Mouse (Mus musculus) forebrain, postnatal 0 days (tissue): ENCODE data around the gene Olfr523. TPM values are rescaled to one million over a fixed set of nuclear protein-coding genes. Genes with fewer than 3 reads are reported as not detected.
A peak's percentile ranks its signal among the peaks of the same experiment; 100 is the strongest.

Experiments
- ATAC-seq: fragments of 200-750 bp; cut with Nextera tagmentation; 2 replicates; pipeline ENCODE4 v1.8.0; 2017; ENCODE audit warnings: mild to moderate bottlenecking, moderate library complexity
- DNase-seq: peaks from one replicate; pipeline ENCODE4 v3.0.0-alpha.2; 2015
- H3K27ac ChIP-seq: fragments of 300-500 bp; sonication (generic); 2 replicates; pipeline ENCODE4 v1.5.1; 2014; ENCODE audit warnings: low read depth, mild to moderate bottlenecking, antibody characterized with exemption, low read length, moderate library complexity, mixed read lengths
- H3K27me3 ChIP-seq: fragments of 300-500 bp; sonication (generic); 2 replicates; pipeline ENCODE4 v1.6.1; 2014; ENCODE audit warnings: mild to moderate bottlenecking, low read length, mixed read lengths; ENCODE audit not compliant: insufficient read depth
- H3K36me3 ChIP-seq: fragments of 300-500 bp; sonication (generic); 2 replicates; pipeline ENCODE4 v1.6.1; 2014; ENCODE audit warnings: mild to moderate bottlenecking, moderate library complexity; ENCODE audit not compliant: insufficient read depth
- H3K4me1 ChIP-seq: fragments of 300-500 bp; sonication (generic); 2 replicates; pipeline ENCODE4 v1.6.1; 2014; ENCODE audit warnings: antibody characterized with exemption; ENCODE audit not compliant: insufficient read depth
- H3K4me2 ChIP-seq: fragments of 300-500 bp; sonication (generic); 2 replicates; pipeline ENCODE4 v1.6.1; 2014; ENCODE audit warnings: low read depth, mild to moderate bottlenecking, moderate library complexity
- H3K4me3 ChIP-seq: fragments of 300-500 bp; sonication (generic); 2 replicates; pipeline ENCODE4 v1.5.1; 2014; ENCODE audit warnings: low read depth, low read length, mixed read lengths
- H3K9ac ChIP-seq: fragments of 300-500 bp; sonication (generic); 2 replicates; pipeline ENCODE4 v1.6.1; 2014; ENCODE audit warnings: mild to moderate bottlenecking
- H3K9me3 ChIP-seq: fragments of 300-500 bp; sonication (generic); 2 replicates; pipeline ENCODE4 v1.6.1; 2016; ENCODE audit warnings: low read length
- CTCF ChIP-seq: sonication (generic); IDR thresholded peaks from 2 replicates; pipeline ENCODE4 v1.5.1; 2016; ENCODE audit warnings: antibody characterized with exemption, control low read depth, low read depth
- WGBS: fragments of 180-500 bp; shearing (Covaris S2); extraction: QIAGEN DNeasy Blood & Tissue Kit; methylation state at CpG from one replicate; pipeline ENCODE4 v1.1.7; 2014; 5-methylcytosine and 5-hydroxymethylcytosine counted together
- polyA plus RNA-seq: library from polyadenylated mRNA; unstranded; fragments of >200 nt; fragmentation: Nextera tagmentation; extraction: Ambion mirVana; gene quantifications from 2 replicates; pipeline ENCODE4 v1.2.1, GENCODE M21; 2015
- total RNA-seq: library from RNA; depleted of rRNA; stranded (reverse); fragments of >200 nt; gene quantifications from 2 replicates; pipeline ENCODE4 v1.2.3, GENCODE M21; 2014

Olfr523 gene
- total and polyA plus RNA-seq, 2 experiments from 2014 or later: not detected

- Histone ChIP-seq H3K27ac (peak within 1 kb of the TSS; percentile 83), H3K4me2 (peak within 1 kb of the TSS; percentile 73), H3K4me1 (peaks cover 13% of the 10 kb centered on the region), H3K9me3 (no peaks in the 10 kb centered on the region), H3K36me3 (peaks cover 4% of the 10 kb centered on the region; the same call in 1 of the 2 replicates), H3K4me3 (peak within 1 kb of the TSS; percentile 54), H3K27me3 (no peaks in the 10 kb centered on the region), H3K9ac (peak within 1 kb of the TSS; percentile 83)
- TF ChIP-seq CTCF: no peak
- ATAC-seq (peak; percentile 91), DNase-seq (peak; percentile 79)
- WGBS: 2% methylated on average over 28 of the region's 28 CpGs
Observed at GRCm38 (mm10) chr7:140154218-140154927, 18.6 kb upstream of the Olfr523 start, which contains the start of gene Sprn. Sprn (minus strand) TSS chr7:140154877.

GRCm38 (mm10) chr7:140160363-140160762 lies 12.7 kb upstream of the Olfr523 start:
- ATAC-seq (no peak), DNase-seq (no peak)
- no peaks in the 10 kb centered on the region for H3K27me3 ChIP-seq
- no peak for TF ChIP-seq CTCF
- 83% methylated on average over 3 of the region's 3 CpGs for WGBS
- no peak overlapping the region for H3K27ac ChIP-seq
- H3K9ac ChIP-seq: no peak overlapping the region
- no peaks in the 10 kb centered on the region for H3K9me3 ChIP-seq
- no peaks in the 10 kb centered on the region for H3K36me3 ChIP-seq
- H3K4me1 ChIP-seq: peaks cover 2% of the 10 kb centered on the region
- no peak overlapping the region for H3K4me3 ChIP-seq
- H3K4me2 ChIP-seq: no peak overlapping the region

DNA sequence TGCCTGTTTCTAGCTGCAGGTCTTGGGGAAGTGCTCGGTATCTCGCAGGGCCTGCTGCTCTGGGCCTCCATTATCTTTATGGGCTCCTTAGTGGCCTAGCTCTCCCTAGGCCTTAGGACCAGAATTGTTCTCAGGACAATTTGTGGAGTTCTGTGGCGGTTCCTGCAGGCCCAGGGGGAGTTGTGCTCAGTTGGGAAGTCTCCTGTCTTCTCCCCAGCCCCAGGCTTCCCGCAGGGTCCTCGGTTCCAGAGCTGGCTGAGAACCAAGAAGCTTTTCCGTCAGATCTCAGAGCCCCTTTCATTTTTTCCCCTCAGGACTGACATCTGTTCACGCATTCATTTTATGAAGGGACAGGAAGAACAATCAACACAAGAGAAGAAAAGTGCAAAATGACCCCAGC lies 8.4 kb upstream of the Olfr523 start, which contains the start of gene Olfr522:
Gene Olfr522, minus strand, starts transcription at position 101 of the 400 bp plus-strand sequence.
- Histone ChIP-seq H3K27me3 (no peaks in the 10 kb centered on the region), H3K4me2 (no peak within 1 kb of the TSS), H3K9me3 (no peaks in the 10 kb centered on the region), H3K9ac (no peak within 1 kb of the TSS), H3K4me3 (no peak within 1 kb of the TSS), H3K4me1 (no peaks in the 10 kb centered on the region), H3K27ac (no peak within 1 kb of the TSS), H3K36me3 (no peaks in the 10 kb centered on the region)
- DNase-seq (no peak), ATAC-seq (no peak)
- 65% methylated on average over 7 of the region's 7 CpGs for WGBS
- TF ChIP-seq CTCF: no peak

- H3K9me3 ChIP-seq: no peaks in the 10 kb centered on the region
Observed at GRCm38 (mm10) chr7:140167950-140168349, 5.1 kb upstream of the Olfr523 start.

GRCm38 (mm10) chr7:140169386-140169785 lies 3.6 kb upstream of the Olfr523 start:
- no peaks in the 10 kb centered on the region for H3K4me1 ChIP-seq
- H3K4me3 ChIP-seq: no peak overlapping the region
- 87% methylated on average over 4 of the region's 4 CpGs for WGBS

More at GRCm38 (mm10) chr7:140167950-140168349, 5.1 kb upstream of the Olfr523 start:
- no peaks in the 10 kb centered on the region for H3K36me3 ChIP-seq
- DNase-seq (no peak), ATAC-seq (no peak)
- TF ChIP-seq CTCF: no peak
- no peak overlapping the region for H3K4me3 ChIP-seq
- H3K27me3 ChIP-seq: no peaks in the 10 kb centered on the region
- 60% methylated on average over 1 of the region's 1 CpGs for WGBS
- H3K4me1 ChIP-seq: no peaks in the 10 kb centered on the region
- H3K27ac ChIP-seq: no peak overlapping the region
- no peak overlapping the region for H3K9ac ChIP-seq
- no peak overlapping the region for H3K4me2 ChIP-seq

DNA sequence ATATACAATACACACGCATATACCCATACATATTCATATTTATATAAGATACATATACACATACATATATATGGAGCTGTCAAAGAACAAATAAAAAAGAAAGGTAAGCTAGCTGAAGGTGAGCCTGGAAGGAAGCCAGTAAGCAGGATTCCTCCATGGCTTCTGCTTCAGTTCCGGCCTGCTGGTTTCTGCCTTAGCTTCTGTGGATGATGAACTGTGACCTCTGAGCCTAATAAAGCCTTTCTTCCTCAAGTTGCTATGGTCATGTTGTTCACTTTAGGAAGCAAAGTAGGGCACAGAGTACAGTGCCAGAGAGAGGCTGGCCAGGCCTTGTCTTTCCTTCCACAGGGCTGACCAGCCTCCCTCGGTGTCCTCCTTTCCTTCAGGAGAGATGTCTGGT lies 2.2 kb upstream of the Olfr523 start:
- no peak for DNase-seq
- 93% methylated on average over 3 of the region's 3 CpGs for WGBS
- no peak overlapping the region for H3K27ac ChIP-seq
- no peak overlapping the region for H3K9ac ChIP-seq
- TF ChIP-seq CTCF: no peak
- H3K27me3 ChIP-seq: no peaks in the 10 kb centered on the region
- no peaks in the 10 kb centered on the region for H3K4me1 ChIP-seq
- H3K4me2 ChIP-seq: no peak overlapping the region
- no peaks in the 10 kb centered on the region for H3K36me3 ChIP-seq
- H3K4me3 ChIP-seq: no peak overlapping the region
- no peak for ATAC-seq
- H3K9me3 ChIP-seq: no peaks in the 10 kb centered on the region

More at GRCm38 (mm10) chr7:140169386-140169785, 3.6 kb upstream of the Olfr523 start:
- Histone ChIP-seq H3K36me3 (no peaks in the 10 kb centered on the region), H3K9me3 (no peaks in the 10 kb centered on the region), H3K4me2 (no peak overlapping the region), H3K27me3 (no peaks in the 10 kb centered on the region), H3K27ac (no peak overlapping the region), H3K9ac (no peak overlapping the region)
- no peak for TF ChIP-seq CTCF
- ATAC-seq (no peak), DNase-seq (no peak)

DNA sequence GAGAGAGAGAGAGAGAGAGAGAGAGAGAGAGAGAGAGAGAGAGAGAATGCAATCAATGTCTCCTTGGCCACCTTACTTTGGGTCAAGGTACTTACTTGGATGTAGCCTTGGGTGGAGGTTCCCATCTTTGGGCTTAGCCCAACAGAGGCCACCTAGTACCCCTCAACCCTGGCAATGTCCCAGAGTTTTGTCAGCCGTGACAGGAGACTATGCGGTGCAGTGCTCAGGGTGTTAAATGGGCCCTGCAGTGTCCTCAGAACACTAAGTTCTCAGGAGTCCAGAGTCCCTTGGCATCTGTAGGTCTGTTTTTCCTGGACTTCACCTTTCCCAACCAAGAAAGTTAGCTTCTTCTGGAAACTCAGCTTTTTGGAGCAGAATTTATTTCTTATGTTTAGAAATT lies 6.2 kb downstream of the Olfr523 start:
- Histone ChIP-seq H3K4me1 (no peaks in the 10 kb centered on the region), H3K27me3 (no peaks in the 10 kb centered on the region), H3K4me3 (no peak overlapping the region), H3K4me2 (no peak overlapping the region), H3K9ac (no peak overlapping the region), H3K9me3 (no peaks in the 10 kb centered on the region), H3K36me3 (no peaks in the 10 kb centered on the region), H3K27ac (no peak overlapping the region)
- DNase-seq (no peak), ATAC-seq (no peak)
- WGBS: 55% methylated on average over 2 of the region's 2 CpGs
- TF ChIP-seq CTCF: no peak
